Mouse (Mus musculus): ENCODE results near the gene Ang.

Gene Ang

GRCm38 (mm10) chr14:51127648-51128258, 36.8 kb downstream of the Ang start:
- DNase-seq (ENCODE audit: low read depth, low spot score): peak; percentile 78

- DNase-seq (ENCODE audit: low read depth, low spot score): peak; percentile 86
These were observed 38.0 kb downstream of the Ang start for GRCm38 (mm10) chr14:51128775-51129623.

- peak; percentile 42 for DNase-seq (ENCODE audit: low read depth, low spot score)
These were observed 38.6 kb downstream of the Ang start for GRCm38 (mm10) chr14:51129624-51129975.

- no peak for DNase-seq (ENCODE audit: low read depth, low spot score)
These were observed 39.5 kb downstream of the Ang start for GRCm38 (mm10) chr14:51130315-51130940.

- DNase-seq (ENCODE audit: low read depth, low spot score): no peak
These were observed 40.3 kb downstream of the Ang start for GRCm38 (mm10) chr14:51131086-51131815.

GRCm38 (mm10) chr14:51132372-51132771, 41.4 kb downstream of the Ang start:
- no peak for DNase-seq (ENCODE audit: low read depth, low spot score)

GRCm38 (mm10) chr14:51140342-51140741, 49.4 kb downstream of the Ang start:
- DNase-seq (ENCODE audit: low read depth, low spot score): no peak

- DNase-seq (ENCODE audit: low read depth, low spot score): no peak
These were observed 51.2 kb downstream of the Ang start for GRCm38 (mm10) chr14:51142119-51142518.

- no peak for DNase-seq (ENCODE audit: low read depth, low spot score)
These were observed 51.6 kb downstream of the Ang start for GRCm38 (mm10) chr14:51142568-51142967.

GRCm38 (mm10) chr14:51143287-51143686, 52.3 kb downstream of the Ang start:
- DNase-seq (ENCODE audit: low read depth, low spot score): no peak

- no peak for DNase-seq (ENCODE audit: low read depth, low spot score)
These were observed 53.0 kb downstream of the Ang start for GRCm38 (mm10) chr14:51143937-51144336.

GRCm38 (mm10) chr14:51144451-51144850, 53.5 kb downstream of the Ang start:
- DNase-seq (ENCODE audit: low read depth, low spot score): no peak

GRCm38 (mm10) chr14:51145521-51145920, 54.6 kb downstream of the Ang start:
- DNase-seq (ENCODE audit: low read depth, low spot score): no peak

GRCm38 (mm10) chr14:51146685-51147084, 55.7 kb downstream of the Ang start, which contains the start of gene Rnase1:
Rnase1 (minus strand) TSS chr14:51146785.
- no peak for DNase-seq (ENCODE audit: low read depth, low spot score)

- DNase-seq (ENCODE audit: low read depth, low spot score): no peak
These were observed 57.1 kb downstream of the Ang start for GRCm38 (mm10) chr14:51148006-51148405.

GRCm38 (mm10) chr14:51149164-51149563, 58.2 kb downstream of the Ang start:
- DNase-seq (ENCODE audit: low read depth, low spot score): no peak

- DNase-seq (ENCODE audit: low read depth, low spot score): no peak
These were observed 59.4 kb downstream of the Ang start for GRCm38 (mm10) chr14:51150206-51150831.
